ENCODE assay signal across 15 mouse cellular contexts in the genomic region with DNA sequence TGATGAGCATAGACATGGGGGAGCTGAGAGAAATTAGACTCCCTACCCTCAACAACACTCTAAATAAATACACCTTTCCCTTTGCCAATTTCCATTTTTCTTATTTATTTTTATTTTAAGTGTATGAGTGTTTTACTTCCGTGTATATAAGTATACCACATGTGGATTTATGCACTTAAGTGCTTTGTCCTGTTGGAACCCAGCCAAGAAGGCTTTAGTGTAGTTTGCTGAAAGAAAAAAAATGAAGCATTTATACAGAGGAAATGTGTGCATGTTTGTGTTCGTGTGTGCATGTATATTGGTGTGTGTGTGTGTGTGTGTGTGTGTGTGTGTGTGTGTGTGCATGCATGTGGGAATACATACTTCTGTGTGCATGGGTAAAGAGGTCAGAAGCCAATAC.
"Had no signal": no experiment of that assay in that cellular context is flagged by ENCODE, and none has a peak within 500 bp of the region (broad histone marks: within the 10 kb centered on the region; RNA-seq: fewer than 3 reads in every experiment).

No protein-coding gene starts in this region.

- H3K27ac ChIP-seq: intestine, embryonic 15.5 days; kidney, embryonic 15.5 days; limb, embryonic 13.5 days; liver, embryonic 13.5 days; lung, embryonic 15.5 days; midbrain, embryonic 10.5 days; midbrain, embryonic 13.5 days had no signal

- H3K4me3 ChIP-seq: intestine, embryonic 15.5 days; kidney, embryonic 15.5 days; limb, embryonic 13.5 days; liver, embryonic 13.5 days; lung, embryonic 15.5 days; megakaryocyte, embryonic 14.5 days; midbrain, embryonic 10.5 days; midbrain, embryonic 13.5 days had no signal

- H3K9ac ChIP-seq: intestine, embryonic 15.5 days; kidney, embryonic 15.5 days; limb, embryonic 13.5 days; liver, embryonic 13.5 days; lung, embryonic 15.5 days; midbrain, embryonic 13.5 days had no signal

- H3K9me3 ChIP-seq: intestine, embryonic 15.5 days; kidney, embryonic 15.5 days; limb, embryonic 13.5 days; liver, embryonic 13.5 days; lung, embryonic 15.5 days; megakaryocyte, embryonic 14.5 days; midbrain, embryonic 10.5 days; midbrain, embryonic 13.5 days had no signal

- H3K36me3 ChIP-seq: intestine, embryonic 15.5 days; kidney, embryonic 15.5 days; limb, embryonic 13.5 days; liver, embryonic 13.5 days; lung, embryonic 15.5 days; midbrain, embryonic 10.5 days; midbrain, embryonic 13.5 days had no signal

- H3K4me1 ChIP-seq: intestine, embryonic 15.5 days; kidney, embryonic 15.5 days; limb, embryonic 13.5 days; liver, embryonic 13.5 days; lung, embryonic 15.5 days; megakaryocyte, embryonic 14.5 days; midbrain, embryonic 10.5 days; midbrain, embryonic 13.5 days had no signal

- H3K27me3 ChIP-seq: intestine, embryonic 15.5 days; kidney, embryonic 15.5 days; limb, embryonic 13.5 days; liver, embryonic 13.5 days; lung, embryonic 15.5 days; midbrain, embryonic 13.5 days had no signal

- ATAC-seq: intestine, embryonic 15.5 days; midbrain, embryonic 13.5 days; midbrain, embryonic 16.5 days had no signal

- DNase-seq: kidney, adult 11 months; kidney, adult 8-10 months; kidney, postnatal 10 days; kidney, postnatal 36 days; left cerebral cortex, postnatal 4 days; liver, embryonic 13.5 days; thymus, postnatal 25 days had no signal

- H3K4me2 ChIP-seq: intestine, embryonic 15.5 days; kidney, embryonic 15.5 days; limb, embryonic 13.5 days; liver, embryonic 13.5 days; lung, embryonic 15.5 days; midbrain, embryonic 13.5 days had no signal
